Mouse (Mus musculus) intestine, embryonic 16.5 days (tissue): ENCODE measurements around the gene Trim26. TPM values are rescaled to one million over a fixed set of nuclear protein-coding genes. Genes with fewer than 3 reads are reported as not detected.
"Not testable (repeated sequence)": the region's sequence is repeated elsewhere in the genome, so short reads cannot be mapped to it uniquely, and the experiment has no call there.

Experiments used
- ATAC-seq: fragments of 200-750 bp; cut with Nextera tagmentation; 2 replicates; pipeline ENCODE4 v1.8.0; 2017; ENCODE audit warnings: moderate TSS enrichment, moderate library complexity
- H3K27ac ChIP-seq: fragments of 300-500 bp; sonication (generic); 2 replicates; pipeline ENCODE4 v1.5.1; 2014; ENCODE audit warnings: mild to moderate bottlenecking, low read length
- H3K27me3 ChIP-seq: fragments of 300-500 bp; sonication (generic); replicated peaks from 2 replicates; pipeline ENCODE4 v1.6.1; 2014; ENCODE audit warnings: low read length, control low read depth, mixed read lengths; ENCODE audit not compliant: control insufficient read depth, insufficient read depth
- H3K36me3 ChIP-seq: fragments of 300-500 bp; sonication (generic); 2 replicates; pipeline ENCODE4 v1.6.1; 2014; ENCODE audit warnings: low read length, control low read depth; ENCODE audit not compliant: control insufficient read depth, insufficient read depth
- H3K4me1 ChIP-seq: fragments of 300-500 bp; sonication (generic); 2 replicates; pipeline ENCODE4 v1.6.1; 2014; ENCODE audit warnings: low read length, control low read depth, mixed read lengths; ENCODE audit not compliant: control insufficient read depth, insufficient read depth
- H3K4me2 ChIP-seq: fragments of 300-500 bp; sonication (generic); 2 replicates; pipeline ENCODE4 v1.6.1; 2014; ENCODE audit warnings: low read depth, low read length, control low read depth
- H3K4me3 ChIP-seq: fragments of 300-500 bp; sonication (generic); 2 replicates; pipeline ENCODE4 v1.5.1; 2014; ENCODE audit warnings: mild to moderate bottlenecking, low read length
- H3K9ac ChIP-seq: fragments of 300-500 bp; sonication (generic); 2 replicates; pipeline ENCODE4 v1.6.1; 2014; ENCODE audit warnings: low read depth, low read length
- H3K9me3 ChIP-seq: fragments of 300-500 bp; sonication (generic); 2 replicates; pipeline ENCODE4 v1.6.1; 2016; ENCODE audit warnings: low read length, control low read depth; ENCODE audit not compliant: control insufficient read depth
- WGBS: fragments of 180-500 bp; shearing (Covaris S2); extraction: QIAGEN DNeasy Blood & Tissue Kit; methylation state at CpG from one replicate; pipeline ENCODE4 v1.1.7; 2014; 5-methylcytosine and 5-hydroxymethylcytosine counted together
- polyA plus RNA-seq: library from polyadenylated mRNA; unstranded; fragments of >200 nt; fragmentation: Nextera tagmentation; extraction: Ambion mirVana; gene quantifications from 2 replicates; pipeline ENCODE4 v1.2.1, GENCODE M21; 2015

Gene Trim26
- 36.5 and 39.2 TPM in 2 replicates for polyA plus RNA-seq

GRCm38 (mm10) chr17:36836874-36837647 is at the start of gene Trim26:
Gene Trim26 (plus strand): TSS chr17:36837134.
- Histone ChIP-seq H3K27me3 (no peaks in the 10 kb centered on the region; the same call in 1 of the 2 replicates), H3K4me3 (peak within 1 kb of the TSS; percentile 76), H3K4me1 (peaks cover 9% of the 10 kb centered on the region), H3K36me3 (no peaks in the 10 kb centered on the region), H3K9ac (peak within 1 kb of the TSS; percentile 91), H3K4me2 (peak within 1 kb of the TSS; percentile 74), H3K9me3 (no peaks in the 10 kb centered on the region), H3K27ac (peak within 1 kb of the TSS; percentile 97)
- under 1% methylated on average over 58 of the region's 58 CpGs for WGBS
- ATAC-seq = peak; percentile 98

- Histone ChIP-seq H3K27me3 (no peaks in the 10 kb centered on the region), H3K36me3 (no peaks in the 10 kb centered on the region), H3K4me2 (no peak overlapping the region), H3K4me1 (no peaks in the 10 kb centered on the region), H3K4me3 (no peak overlapping the region), H3K27ac (no peak overlapping the region), H3K9ac (no peak overlapping the region), H3K9me3 (no peaks in the 10 kb centered on the region)
- 78% methylated on average over 2 of the region's 2 CpGs for WGBS
- ATAC-seq = peak; percentile 29; the same call in 1 of the 2 replicates
Measured at GRCm38 (mm10) chr17:36788351-36788750, 48.6 kb upstream of the Trim26 start.

GRCm38 (mm10) chr17:36788801-36789200 is 48.1 kb upstream of the Trim26 start:
- not testable (repeated sequence) for H3K4me2 ChIP-seq, H3K9me3 ChIP-seq, H3K9ac ChIP-seq, H3K4me1 ChIP-seq, H3K27me3 ChIP-seq, H3K27ac ChIP-seq, H3K4me3 ChIP-seq, H3K36me3 ChIP-seq
- peak; percentile 70 for ATAC-seq

- no peak overlapping the region for H3K4me2 ChIP-seq
- 63% methylated on average over 10 of the region's 10 CpGs for WGBS
- no peaks in the 10 kb centered on the region for H3K9me3 ChIP-seq
- no peaks in the 10 kb centered on the region for H3K4me1 ChIP-seq
- H3K36me3 ChIP-seq = no peaks in the 10 kb centered on the region
- peak; percentile 70 for ATAC-seq
- H3K27ac ChIP-seq = no peak overlapping the region
- no peak overlapping the region for H3K4me3 ChIP-seq
- no peak overlapping the region for H3K9ac ChIP-seq
- H3K27me3 ChIP-seq = no peaks in the 10 kb centered on the region
Measured at GRCm38 (mm10) chr17:36799493-36799892, 37.4 kb upstream of the Trim26 start.

GRCm38 (mm10) chr17:36799921-36800462 is 36.9 kb upstream of the Trim26 start:
- ATAC-seq = peak; percentile 77
- not testable (repeated sequence) for H3K9me3 ChIP-seq, H3K27me3 ChIP-seq, H3K4me1 ChIP-seq, H3K9ac ChIP-seq, H3K4me2 ChIP-seq, H3K27ac ChIP-seq, H3K36me3 ChIP-seq, H3K4me3 ChIP-seq
- WGBS = 34% methylated on average over 4 of the region's 4 CpGs

GRCm38 (mm10) chr17:36811871-36812270 is 25.1 kb upstream of the Trim26 start, which contains the start of gene H2-M10.6:
Gene H2-M10.6 (plus strand): TSS chr17:36812171.
- no peak within 1 kb of the TSS for H3K9ac ChIP-seq
- H3K4me3 ChIP-seq = no peak within 1 kb of the TSS
- H3K27me3 ChIP-seq = no peaks in the 10 kb centered on the region
- no peak within 1 kb of the TSS for H3K27ac ChIP-seq
- no peak within 1 kb of the TSS for H3K4me2 ChIP-seq
- no peaks in the 10 kb centered on the region for H3K36me3 ChIP-seq
- ATAC-seq = no peak
- no peaks in the 10 kb centered on the region for H3K4me1 ChIP-seq
- H3K9me3 ChIP-seq = no peaks in the 10 kb centered on the region

- ATAC-seq = peak; percentile 51; the same call in 1 of the 2 replicates
Measured at GRCm38 (mm10) chr17:36824005-36824404, 12.9 kb upstream of the Trim26 start.

GRCm38 (mm10) chr17:36825525-36825924 is 11.4 kb upstream of the Trim26 start:
- WGBS = 21% methylated on average over 4 of the region's 4 CpGs
- peak; percentile 62 for ATAC-seq

More at GRCm38 (mm10) chr17:36824005-36824404, 12.9 kb upstream of the Trim26 start:
- H3K9ac ChIP-seq = no peak overlapping the region
- no peak overlapping the region for H3K4me3 ChIP-seq
- H3K27me3 ChIP-seq = no peaks in the 10 kb centered on the region
- no peak overlapping the region for H3K27ac ChIP-seq
- H3K4me1 ChIP-seq = no peaks in the 10 kb centered on the region
- no peaks in the 10 kb centered on the region for H3K9me3 ChIP-seq
- H3K4me2 ChIP-seq = no peak overlapping the region
- no peaks in the 10 kb centered on the region for H3K36me3 ChIP-seq

GRCm38 (mm10) chr17:36826002-36826401 is 10.9 kb upstream of the Trim26 start:
- not testable (repeated sequence) for H3K27me3 ChIP-seq, H3K9me3 ChIP-seq, H3K4me1 ChIP-seq, H3K4me2 ChIP-seq, H3K36me3 ChIP-seq, H3K9ac ChIP-seq, H3K27ac ChIP-seq, H3K4me3 ChIP-seq
- WGBS = 7% methylated on average over 5 of the region's 5 CpGs
- ATAC-seq = peak; percentile 79

More at GRCm38 (mm10) chr17:36825525-36825924, 11.4 kb upstream of the Trim26 start:
- Histone ChIP-seq H3K27ac (no peak overlapping the region), H3K36me3 (no peaks in the 10 kb centered on the region), H3K27me3 (no peaks in the 10 kb centered on the region), H3K9me3 (no peaks in the 10 kb centered on the region), H3K4me2 (no peak overlapping the region), H3K4me1 (no peaks in the 10 kb centered on the region), H3K9ac (no peak overlapping the region), H3K4me3 (no peak overlapping the region)
